Mouse (Mus musculus) erythroblast, embryonic 14.5 days (primary cell): ENCODE measurements around the gene Cd300lf.

Experiments
- GATA1 ChIP-seq: IDR thresholded peaks from 2 replicates; pipeline ENCODE4 v1.6.1; 2012; ENCODE audit warnings: low read length, inconsistent platforms, mixed read lengths
- TAL1 ChIP-seq: IDR thresholded peaks from 3 replicates; pipeline ENCODE4 v1.6.1; 2012; ENCODE audit warnings: low read length, inconsistent platforms, mixed read lengths

DNA sequence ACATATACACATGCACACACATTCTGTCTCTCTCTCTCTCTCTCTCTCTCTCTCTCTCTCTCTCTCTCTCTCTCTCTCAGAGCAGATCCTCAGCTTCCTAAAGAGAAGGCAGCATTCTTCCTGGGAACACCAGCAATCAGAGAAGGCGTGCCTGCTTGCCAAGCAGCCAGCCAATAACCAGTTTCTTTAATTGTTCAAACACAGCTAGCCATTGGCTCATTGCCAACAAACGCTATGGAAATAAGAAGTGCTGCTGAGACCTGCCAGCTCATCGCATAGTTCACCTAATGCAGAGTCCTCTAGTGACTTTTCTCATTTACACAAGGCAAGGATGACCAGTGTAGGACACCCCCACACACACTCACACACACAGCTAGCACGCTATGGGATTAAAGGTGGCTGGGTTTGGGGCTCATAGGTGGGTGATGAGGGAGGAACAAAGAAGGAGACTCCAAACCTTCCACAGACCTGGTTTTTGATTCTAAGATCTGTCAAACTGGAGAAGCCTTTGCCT is 26.3 kb downstream of the Cd300lf start:
- TF ChIP-seq TAL1 (no peak), GATA1 (no peak)
